Mouse (Mus musculus) cerebellum, postnatal 4 days (tissue): ENCODE data around the gene Rnf181.
A peak's percentile ranks its signal among the peaks of the same experiment; 100 is the strongest.

Experiments used
- DNase-seq, 2 experiments: peaks; one replicate each; pipeline ENCODE4 v3.0.0; 2022; ENCODE audit warnings: low spot score in 2 of 2, mixed read lengths in 1 of 2

The Rnf181 gene

DNA sequence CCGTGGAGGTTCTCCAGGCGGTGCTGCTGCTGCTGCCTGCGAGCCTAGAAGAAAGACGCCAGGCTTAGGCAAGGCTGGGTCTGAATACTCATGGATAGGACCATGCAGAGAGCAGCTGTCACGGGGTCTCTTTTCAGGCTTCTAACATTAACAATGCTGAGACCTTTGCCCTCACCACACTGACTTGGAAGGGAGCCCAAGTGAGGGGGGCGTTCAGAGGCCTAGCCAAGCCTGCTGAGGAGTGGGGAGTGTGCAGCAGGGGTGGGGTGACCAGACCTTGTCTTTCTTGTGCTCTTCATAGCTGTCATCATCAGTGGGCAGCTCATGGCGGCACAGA is 6.2 kb downstream of the Rnf181 start:
- no peak for DNase-seq

DNA sequence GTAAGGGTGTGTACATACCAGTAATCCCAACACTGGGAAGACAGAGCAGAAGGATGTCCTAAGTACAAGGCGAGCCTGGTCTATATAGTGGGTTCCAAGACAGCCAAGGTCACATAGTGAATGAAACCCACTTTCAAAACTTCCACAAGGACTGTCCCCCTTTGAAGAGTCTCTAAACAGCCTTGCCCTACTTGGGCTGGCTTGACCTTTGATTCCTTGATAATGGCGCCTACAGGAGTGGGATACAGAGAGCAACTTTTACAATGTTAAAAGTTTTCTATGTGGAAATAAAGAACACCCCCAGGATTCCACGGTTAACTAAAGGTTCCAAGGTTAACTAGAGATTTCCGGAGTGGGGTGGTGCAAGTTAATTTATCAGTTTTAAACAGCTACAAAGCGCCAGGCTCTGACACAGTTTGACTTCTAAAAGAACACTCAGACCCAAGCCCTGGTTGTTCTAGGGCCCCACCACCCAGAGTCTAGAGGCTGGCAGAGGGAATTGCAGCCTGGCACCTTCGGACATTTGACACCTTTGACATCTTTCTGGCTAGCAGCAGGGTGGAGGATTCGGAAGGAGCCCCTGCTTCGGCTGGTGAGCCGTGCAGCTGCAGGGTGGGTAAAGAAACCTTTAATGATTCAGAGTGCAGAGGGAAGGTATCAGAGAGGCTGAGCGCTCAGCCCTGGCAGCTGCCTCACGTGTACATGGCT is 6.7 kb downstream of the Rnf181 start:
- no peak for DNase-seq

DNA sequence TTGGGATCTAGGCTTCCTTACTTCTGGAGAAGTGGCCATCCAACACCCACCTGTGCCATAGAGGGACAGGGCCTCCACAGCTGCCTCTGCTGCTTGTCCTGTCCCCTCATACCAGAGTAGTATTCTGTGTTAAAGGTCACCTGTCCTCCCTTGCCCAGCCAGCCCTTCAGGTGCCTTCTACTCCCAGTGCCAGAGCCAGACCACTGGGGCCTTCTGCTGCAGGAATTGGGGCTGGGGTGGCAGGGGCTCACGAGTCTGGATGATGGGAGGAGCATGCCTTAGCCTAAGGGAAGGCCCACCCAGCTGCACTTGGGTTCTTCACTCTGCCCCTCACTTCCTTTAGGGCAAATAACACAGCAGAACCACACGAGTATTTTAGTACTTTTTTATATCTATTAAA is 7.4 kb downstream of the Rnf181 start:
- no peak for DNase-seq

DNA sequence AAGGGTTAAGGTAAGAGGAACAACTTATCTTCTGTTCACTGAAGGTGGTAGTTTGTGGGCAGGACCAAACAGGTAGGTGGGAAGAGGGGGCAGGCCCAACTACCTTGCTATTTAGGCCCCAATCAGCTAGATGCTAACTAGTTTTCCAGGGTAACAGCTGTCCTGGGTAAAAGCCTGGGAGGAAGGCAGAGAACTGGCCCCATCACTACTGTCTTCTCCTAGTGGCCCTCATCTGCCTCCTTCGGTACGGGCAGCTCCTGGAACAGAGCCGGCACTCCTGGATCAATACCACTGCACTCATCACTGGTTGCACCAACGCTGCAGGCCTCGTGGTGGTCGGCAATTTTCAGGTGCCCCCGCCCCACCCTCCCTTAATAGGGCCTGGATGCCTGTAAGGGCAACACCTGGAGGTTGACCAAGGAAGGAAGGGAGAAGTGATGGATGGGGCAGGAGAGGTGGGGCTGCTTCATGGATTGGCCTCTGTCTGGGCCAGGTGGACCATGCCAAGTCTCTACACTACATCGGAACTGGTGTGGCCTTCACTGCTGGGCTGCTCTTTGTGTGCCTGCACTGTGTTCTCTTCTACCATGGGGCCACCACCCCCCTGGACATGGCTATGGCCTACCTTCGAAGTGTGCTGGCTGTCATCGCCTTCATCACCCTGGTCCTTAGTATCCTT is 8.5 kb downstream of the Rnf181 start:
- DNase-seq = no peak

DNA sequence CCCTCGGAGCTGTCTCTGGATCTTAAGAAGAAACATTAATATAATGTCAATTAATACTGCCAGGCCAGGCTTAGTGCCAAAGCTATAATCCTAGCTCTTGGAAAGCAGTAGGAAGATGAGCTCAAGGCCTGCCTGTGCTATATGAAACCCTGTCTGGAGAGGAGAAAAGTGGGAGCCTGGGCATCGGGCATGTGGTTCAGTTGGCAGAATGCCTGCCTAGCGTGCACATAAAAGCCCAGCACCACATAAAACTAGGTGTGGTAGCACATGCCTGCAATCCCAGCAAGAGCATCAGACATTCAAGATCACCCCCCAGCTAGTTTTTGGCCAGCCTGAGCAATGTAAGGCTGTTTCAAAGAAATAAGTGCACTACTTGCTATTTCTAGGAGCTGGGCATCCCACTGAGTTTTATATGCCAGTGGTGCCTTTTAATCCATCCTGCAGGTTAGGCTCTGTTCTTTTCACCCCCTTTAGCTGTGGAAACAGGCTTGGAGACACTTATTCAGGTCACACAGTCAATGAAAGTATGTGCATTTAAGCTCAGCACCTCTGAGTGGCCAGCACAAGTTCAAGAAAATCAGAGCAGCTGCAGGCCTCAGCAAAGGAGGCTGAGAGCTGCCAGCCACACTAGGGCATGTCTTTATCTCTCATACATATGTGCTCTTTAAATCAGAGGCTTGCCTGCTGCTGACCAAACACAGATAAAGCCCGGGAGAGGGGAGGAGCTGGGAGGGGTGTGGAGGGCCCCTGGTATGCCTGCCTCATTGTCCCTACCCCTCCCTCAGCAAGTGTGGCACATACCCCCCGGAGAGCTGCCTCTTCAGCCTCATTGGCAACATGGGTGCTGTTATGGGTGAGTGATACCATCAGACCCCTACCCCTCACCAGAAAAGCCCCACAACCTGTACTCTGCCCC is 9.3 kb downstream of the Rnf181 start:
- no peak for DNase-seq

DNA sequence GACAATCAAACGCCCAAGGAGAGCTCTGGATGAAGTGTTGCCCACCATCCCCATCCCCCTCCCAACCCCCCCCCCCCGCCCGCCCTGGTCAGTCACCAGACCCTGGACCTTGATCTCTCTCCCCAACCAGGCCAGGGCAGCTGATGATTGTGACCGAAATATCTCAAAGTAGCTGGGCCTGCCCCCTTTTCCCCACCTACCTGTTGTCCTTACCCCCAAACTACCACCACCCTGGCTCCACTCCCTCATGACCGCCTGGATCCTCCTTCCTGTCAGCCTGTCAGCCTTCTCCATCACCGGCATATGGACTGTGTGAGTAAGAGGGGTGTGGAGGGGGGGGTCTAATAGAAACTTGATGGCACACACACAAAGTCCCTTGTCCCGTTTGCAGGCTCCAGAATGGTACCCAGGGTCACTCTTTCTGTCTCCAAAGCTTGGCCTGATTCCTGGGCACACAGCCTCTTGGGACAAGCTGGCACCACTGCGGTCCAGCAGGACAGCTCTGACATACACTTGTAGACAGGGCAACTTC is 10.7 kb downstream of the Rnf181 start:
- no peak for DNase-seq

DNA sequence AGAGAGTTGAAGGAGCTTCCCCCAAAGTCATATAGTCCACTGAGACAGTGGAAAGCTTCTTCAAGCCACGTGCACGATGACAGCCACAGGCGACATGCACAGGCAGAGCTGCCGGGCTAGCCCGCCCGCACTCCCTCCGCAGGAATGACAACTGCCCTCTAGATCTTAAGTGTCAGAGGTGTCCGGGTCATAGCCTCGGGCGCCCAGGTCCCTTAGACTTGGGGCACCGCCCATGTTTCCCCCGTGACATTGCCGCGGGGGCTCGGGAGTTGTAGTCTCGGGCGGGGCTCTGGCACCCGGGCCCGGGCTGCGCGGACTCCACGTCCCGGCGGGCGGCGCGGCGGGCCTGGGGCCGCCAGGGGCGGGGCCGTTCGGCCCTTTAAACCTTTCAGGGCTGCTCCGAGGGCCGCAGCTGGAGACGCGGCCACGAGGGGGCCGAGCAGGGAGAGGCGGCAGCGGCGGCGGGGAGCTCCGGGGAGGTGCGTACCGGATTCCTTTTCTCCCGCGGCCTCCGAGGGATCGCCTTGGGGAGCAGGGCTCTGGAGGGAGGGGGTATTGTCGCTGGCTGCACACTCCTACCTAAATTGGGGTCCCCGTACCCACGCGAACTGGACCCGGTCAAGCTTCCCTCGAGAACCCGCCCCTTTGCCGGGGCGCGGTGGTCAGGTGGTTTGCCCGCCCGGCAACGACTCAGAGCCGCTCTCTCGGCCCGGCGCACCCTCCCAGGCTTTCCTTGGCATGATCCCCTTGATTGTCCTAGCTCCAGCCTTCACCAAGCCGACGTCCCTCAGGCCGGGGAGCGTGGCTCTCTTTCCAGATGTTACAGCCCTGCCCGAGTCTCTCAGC is 11.5 kb downstream of the Rnf181 start, which contains the start of gene Tmem150a:
Tmem150a (plus strand) TSS at position 382 of the 846 bp plus-strand sequence.
- peak; percentile 62 to 70 for DNase-seq

DNA sequence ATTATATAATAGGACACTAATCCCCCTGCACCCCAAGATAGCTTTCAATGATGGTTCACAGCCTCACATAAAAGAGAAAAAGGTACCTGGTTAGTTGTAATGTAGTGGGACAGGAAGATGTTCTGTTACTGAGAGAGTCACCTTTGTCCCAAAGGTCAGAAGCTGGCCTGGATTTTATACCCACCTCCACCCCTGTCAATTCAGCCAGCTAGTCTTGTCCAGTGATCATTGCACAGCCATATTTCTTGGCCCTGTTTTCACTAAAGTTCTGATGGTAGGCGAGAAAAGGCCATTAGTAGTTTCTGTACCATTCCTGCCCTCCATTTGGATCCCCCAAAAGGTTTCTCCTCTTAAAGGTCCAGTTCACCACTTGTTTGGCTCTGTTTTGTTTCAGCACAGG is 12.7 kb downstream of the Rnf181 start:
- DNase-seq = no peak

DNA sequence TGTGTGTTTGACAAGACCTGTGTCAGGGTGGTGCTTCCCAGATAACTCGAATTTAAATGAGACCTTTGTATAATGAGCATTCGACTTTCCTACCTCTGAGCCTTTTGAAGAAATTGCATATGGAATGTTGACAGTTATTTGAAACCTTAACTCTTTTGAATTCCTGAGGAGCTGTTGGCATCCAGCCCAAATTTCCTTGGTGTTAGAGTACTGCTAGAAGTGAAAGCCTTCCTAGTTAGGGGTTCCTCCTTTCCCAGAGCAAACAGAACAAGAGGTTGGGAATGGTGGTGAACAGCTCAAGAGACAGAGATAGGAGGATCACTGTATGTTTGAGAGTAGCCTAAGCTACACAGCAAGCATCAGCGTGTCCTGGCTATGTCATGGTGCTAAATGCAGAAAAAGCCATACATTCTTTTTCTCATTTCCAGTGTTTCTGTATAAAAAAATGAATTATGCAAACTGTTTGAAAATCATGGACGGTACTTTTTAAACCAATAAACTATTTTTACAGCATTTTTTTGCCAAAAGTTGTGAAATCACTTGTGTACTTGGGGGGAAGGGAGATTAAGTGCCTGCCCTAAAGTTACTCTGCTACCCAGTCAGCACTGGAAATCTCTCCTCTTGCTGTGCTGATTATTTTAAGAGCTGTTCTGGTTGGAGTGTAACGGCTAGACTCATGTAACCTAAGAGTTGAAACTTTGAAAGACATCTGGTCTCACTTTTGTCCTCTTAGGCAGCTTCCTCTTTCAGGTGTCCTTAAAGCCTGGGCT is 13.9 kb downstream of the Rnf181 start:
- no peak for DNase-seq

DNA sequence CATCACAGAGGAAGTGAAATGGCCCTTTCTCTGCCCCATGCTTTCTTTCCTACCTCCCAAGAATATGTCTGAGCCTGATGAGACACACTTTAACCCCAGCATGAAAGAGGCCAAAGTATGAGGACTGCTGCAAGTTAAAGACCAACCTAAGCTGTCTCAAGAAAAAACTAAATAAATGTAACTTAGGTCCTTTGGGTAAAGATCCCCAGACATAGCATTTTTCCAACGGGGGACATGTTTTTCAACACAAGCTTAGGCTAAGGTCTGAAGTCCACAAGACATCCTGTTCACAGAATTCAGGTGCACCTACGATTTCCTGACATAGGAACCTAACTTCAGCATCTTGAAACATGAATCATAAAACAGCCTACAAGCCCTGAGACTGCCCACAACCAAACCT is 16.5 kb downstream of the Rnf181 start:
- no peak for DNase-seq

DNA sequence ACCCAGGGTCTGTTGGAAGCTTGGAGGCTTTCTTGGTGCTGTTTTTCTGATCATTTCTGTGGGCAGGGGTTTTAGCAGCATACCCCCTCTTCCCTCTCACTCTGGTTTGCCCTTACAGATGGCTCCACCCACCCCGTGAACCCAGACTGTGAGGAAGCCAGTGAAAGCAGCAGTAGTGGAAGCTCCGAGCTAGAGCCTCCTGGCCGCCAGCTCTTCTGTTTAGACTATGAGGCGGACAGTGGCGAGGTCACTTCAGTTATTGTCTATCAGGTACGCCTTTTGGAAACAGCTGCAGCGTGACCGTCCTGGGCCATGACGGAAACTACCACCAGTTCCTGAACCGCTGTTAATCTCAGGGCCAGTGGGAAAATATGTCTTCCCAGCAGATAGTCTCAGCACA is 18.3 kb downstream of the Rnf181 start:
- no peak for DNase-seq

DNA sequence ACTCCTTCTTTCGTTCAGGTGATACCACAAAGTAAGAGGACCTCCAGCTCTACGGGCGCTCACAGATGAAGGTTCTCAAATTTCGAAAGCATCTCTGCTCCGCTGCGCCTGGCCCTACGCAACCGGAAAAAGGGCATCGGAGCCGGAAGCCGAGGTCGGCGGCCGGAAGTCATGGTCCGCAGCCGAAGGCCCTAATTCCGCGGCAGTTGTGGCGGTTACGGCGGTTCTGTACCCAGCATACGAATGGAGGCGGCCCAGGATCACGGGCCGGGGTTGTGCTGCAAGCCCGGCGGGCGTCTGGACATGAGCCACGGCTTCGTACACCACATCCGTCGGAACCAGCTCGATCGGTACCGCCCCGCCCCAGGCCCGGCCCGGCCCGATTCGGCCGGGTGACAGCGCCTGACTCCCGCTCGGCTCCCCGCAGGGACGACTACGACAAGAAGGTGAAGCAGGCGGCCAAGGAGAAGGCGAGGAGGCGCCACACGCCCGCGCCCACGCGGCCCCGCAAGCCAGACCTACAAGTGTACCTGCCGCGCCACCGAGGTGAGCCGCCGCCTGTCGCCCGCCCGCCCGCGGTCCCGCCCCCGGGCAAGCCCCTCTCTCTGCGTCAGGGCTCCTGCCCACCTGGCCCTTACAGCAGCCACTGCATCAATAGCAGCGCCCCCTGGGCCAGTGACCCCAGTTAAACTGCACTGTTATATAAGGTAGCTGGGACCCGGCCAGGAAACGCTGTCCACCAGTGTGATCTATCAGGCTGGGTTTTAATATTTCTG is 19.4 kb downstream of the Rnf181 start, which contains the start of gene 0610030E20Rik:
0610030E20Rik (plus strand) TSS at position 152 of the 776 bp plus-strand sequence.
- peak; percentile 55 to 69 for DNase-seq

DNA sequence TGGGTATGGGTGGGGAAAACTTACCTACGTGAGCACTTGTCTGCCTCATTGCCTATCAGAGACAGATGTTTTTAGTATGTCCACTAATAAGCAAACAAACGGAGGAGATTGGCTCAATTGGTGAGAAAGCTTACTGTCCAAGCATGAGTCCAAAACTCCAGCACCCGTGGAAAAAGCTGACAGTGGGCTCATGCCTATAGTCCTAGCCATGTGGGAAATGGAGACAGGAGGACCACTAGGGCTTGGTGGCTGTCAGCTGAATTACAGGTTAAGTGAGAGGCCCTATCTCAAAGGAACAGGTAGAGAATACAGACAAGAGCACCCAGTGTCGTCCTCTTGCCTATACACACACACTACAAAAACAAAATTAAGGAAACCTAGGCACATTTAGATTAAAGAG is 20.5 kb downstream of the Rnf181 start:
- no peak for DNase-seq

DNA sequence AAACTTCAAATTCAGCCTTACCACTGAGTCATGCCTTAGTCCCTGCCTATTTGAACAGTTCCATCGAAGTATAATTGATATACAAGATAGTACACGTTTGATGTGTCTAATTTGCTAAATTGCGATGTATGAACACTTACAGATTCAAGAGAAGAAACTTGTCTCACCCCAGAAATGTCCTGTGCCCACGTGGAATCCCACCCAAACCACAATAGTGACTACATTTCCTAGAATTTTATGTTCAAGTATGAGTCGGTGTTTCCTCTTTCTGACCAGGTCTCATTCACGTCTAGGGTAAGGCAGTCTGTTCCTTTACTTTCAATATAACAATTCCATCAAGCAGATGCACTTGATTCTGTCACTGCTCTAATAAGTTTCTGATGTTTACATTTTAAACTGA is 21.1 kb downstream of the Rnf181 start:
- no peak for DNase-seq

DNA sequence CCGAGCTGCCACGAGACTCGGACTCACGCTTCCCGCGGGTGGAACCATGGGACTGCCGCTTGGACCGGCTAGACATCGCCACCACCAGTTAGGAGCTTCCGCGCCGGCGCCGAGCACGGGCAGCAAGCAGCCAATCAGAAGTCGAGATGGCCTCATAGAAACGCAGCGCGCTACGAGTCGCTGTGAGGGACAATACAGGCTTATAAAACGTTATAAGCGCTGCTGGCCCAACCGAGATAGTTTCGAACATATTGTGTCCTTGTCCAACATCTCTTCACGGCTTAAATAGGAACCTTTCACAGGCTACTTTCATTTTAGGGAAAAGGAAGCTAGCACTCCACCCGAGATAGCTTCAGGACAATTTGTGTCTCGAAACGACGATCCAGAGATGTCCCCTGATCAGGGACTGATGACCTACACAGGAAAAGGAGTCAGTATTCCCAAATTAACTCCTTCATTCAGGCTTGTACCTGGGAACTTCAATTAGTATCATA is 21.6 kb downstream of the Rnf181 start, which contains the start of gene Usp39:
Usp39 (minus strand) TSS at position 111 of the 494 bp plus-strand sequence.
- peak; percentile 81 to 89 for DNase-seq

DNA sequence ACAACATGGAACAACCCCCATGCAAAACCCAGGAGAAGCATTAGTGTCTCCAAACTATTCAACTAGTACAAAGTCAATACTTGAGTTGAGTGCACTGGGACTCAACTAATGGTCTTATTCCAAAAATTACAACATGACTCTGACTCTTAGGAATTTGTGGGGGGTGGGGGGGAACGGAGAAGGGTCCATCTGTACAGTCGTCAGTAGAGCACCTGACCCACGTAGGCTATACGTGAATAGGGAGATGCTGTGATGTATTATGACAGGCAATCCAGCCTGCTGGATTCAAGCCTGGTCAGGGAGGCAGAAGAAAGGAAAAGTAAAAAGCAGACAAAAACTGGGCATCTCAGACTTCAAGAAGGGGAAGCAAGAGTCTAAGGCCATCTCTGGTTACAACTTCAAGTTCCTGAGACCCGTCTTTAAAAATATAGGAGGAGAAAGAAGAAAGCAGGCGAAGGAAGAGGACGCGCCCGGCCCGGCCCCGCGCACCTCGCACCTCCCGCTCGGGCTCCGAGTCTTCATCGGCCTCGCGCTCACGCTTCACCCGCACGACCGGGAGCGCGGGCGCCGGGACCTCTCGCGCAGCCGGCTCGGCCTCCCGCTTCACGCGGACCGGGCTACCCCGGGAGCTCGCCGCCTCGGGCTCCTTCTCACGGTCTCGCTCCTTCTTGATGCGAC is 22.2 kb downstream of the Rnf181 start:
- no peak for DNase-seq

DNA sequence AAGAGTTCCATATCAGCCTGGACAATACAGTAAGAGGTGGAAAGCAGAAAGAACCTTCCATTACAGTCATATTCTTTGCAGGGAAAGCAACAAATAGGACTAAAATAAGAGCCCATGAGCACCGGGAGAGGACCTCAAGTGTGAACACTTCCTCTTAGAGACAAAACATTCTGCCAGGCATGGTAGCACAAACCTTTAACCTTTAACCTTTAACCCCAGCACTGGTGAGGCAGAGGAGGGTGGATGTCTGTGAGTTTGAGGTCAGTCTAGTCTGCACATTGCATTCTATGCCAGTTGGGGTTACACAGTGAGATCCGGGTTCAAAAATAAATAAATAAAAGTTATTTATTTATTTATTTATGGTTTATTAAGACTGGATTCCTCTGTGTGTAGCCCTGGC is 26.3 kb downstream of the Rnf181 start:
- DNase-seq = no peak

DNA sequence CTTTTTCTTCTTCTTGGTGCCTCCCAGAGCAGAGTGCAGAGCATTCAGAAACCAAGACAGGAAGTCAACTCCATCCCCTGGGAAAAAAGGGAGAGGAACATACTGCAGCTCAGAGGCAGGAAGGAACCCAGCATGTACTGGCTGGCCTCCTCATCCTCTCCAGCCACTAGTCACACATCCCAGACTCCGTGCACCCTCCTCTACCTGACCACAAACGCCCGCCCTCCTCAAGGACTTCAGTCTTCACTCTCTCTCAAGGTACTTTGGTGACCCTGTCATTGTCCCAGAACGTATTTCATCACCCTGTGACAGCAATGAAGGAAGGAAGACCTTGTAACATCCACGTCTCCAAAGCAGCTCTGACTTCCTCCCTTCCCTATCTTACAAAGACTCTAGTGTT is 33.6 kb downstream of the Rnf181 start:
- no peak for DNase-seq

DNA sequence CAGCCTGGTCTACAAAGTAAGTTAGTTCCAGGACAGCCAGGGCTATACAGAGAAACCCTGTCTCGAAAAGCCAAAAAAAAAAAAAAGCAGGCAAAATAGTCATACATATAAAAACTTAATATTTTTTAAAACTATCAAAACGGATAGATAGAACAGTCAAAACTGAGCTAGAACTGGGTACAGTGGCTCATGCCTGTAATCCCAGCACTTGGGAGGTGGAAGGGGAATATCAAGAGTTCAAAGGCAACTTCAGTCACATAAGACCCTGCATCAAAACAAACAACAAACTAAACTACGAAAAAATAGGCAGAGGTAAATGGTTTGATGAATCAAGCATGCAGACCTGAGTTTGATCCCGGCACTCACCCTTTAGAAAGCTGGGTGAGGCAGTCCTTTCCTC is 36.6 kb downstream of the Rnf181 start:
- DNase-seq = no peak
